Mouse (Mus musculus): Measurements from ENCODE around the gene Galnt10. TPM values are rescaled to one million over a fixed set of nuclear protein-coding genes. Genes with fewer than 3 reads are reported as not detected.
A peak's percentile ranks its signal among the peaks of the same experiment; 100 is the strongest.

The Galnt10 gene
- polyA plus RNA-seq, 1 experiment from 2014 or later, result 12.6 TPM

DNA sequence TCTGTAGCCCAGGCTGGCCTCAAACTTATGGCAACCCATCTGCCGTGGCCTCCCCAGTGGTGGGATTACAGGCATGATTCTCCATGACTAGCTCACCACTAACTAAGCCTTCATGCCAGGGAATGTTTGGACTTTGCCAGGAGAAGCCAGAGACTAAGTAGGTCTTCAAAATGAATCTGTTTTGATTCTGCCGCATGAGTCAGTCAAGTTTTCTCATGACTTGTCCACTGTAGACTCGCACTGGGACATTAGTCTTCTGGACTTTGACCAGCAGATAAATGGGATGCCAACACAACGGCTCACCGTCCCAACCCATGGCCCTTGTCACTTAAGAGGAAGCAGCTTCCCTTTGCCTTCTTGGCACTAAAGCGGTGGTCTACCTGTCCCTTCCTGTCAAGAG lies 49.2 kb downstream of the Galnt10 start:
- Histone ChIP-seq H3K27ac (ENCODE audit: low read depth, low read length) (no peak overlapping the region), H3K4me3 (ENCODE audit: low read depth, low read length) (no peak overlapping the region), H3K4me1 (ENCODE audit: control insufficient read depth, insufficient read depth, low read length) (peaks cover 18% of the 10 kb centered on the region), H3K4me2 (ENCODE audit: low read depth) (no peak overlapping the region), H3K9ac (ENCODE audit: low read length) (no peak overlapping the region), H3K27me3 (ENCODE audit: control insufficient read depth, insufficient read depth, low read length) (0 out of 2 replicates have a peak, but pooled peaks cover 2% of the 10 kb centered on the region), H3K9me3 (ENCODE audit: control insufficient read depth, low read length) (no peaks in the 10 kb centered on the region), H3K36me3 (ENCODE audit: control insufficient read depth, insufficient read depth, low read length) (no peaks in the 10 kb centered on the region)
- ATAC-seq (ENCODE audit: insufficient read depth, low FRiP score, low TSS enrichment), result no peak
- no peak for DNase-seq (ENCODE audit: low spot score)
- WGBS, result 95% methylated on average over 6 of the region's 6 CpGs

GRCm38 (mm10) chr11:57696207-57696676 lies 51.0 kb downstream of the Galnt10 start:
- no peaks in the 10 kb centered on the region for H3K9me3 ChIP-seq (ENCODE audit: control insufficient read depth, low read length)
- H3K4me3 ChIP-seq (ENCODE audit: low read depth, low read length), result no peak overlapping the region
- no peak overlapping the region for H3K4me2 ChIP-seq (ENCODE audit: low read depth)
- ATAC-seq (ENCODE audit: insufficient read depth, low FRiP score, low TSS enrichment), result no peak
- 45% methylated on average over 17 of the region's 17 CpGs for WGBS
- no peak overlapping the region for H3K9ac ChIP-seq (ENCODE audit: low read length)
- 0 out of 2 replicates have a peak, but pooled peaks cover 2% of the 10 kb centered on the region for H3K27me3 ChIP-seq (ENCODE audit: control insufficient read depth, insufficient read depth, low read length)
- H3K27ac ChIP-seq (ENCODE audit: low read depth, low read length), result no peak overlapping the region
- DNase-seq (ENCODE audit: low spot score), result no peak
- peaks cover 14% of the 10 kb centered on the region for H3K4me1 ChIP-seq (ENCODE audit: control insufficient read depth, insufficient read depth, low read length)
- H3K36me3 ChIP-seq (ENCODE audit: control insufficient read depth, insufficient read depth, low read length), result no peaks in the 10 kb centered on the region

GRCm38 (mm10) chr11:57696807-57697251 lies 51.6 kb downstream of the Galnt10 start:
- 0 out of 2 replicates have a peak, but pooled peaks cover 2% of the 10 kb centered on the region for H3K27me3 ChIP-seq (ENCODE audit: control insufficient read depth, insufficient read depth, low read length)
- H3K9ac ChIP-seq (ENCODE audit: low read length), result no peak overlapping the region
- H3K4me1 ChIP-seq (ENCODE audit: control insufficient read depth, insufficient read depth, low read length), result peaks cover 16% of the 10 kb centered on the region
- 32% methylated on average over 5 of the region's 5 CpGs for WGBS
- H3K4me2 ChIP-seq (ENCODE audit: low read depth), result no peak overlapping the region
- peak; percentile 48 for DNase-seq (ENCODE audit: low spot score)
- no peaks in the 10 kb centered on the region for H3K9me3 ChIP-seq (ENCODE audit: control insufficient read depth, low read length)
- ATAC-seq (ENCODE audit: insufficient read depth, low FRiP score, low TSS enrichment), result peak; percentile 74
- no peak overlapping the region for H3K4me3 ChIP-seq (ENCODE audit: low read depth, low read length)
- H3K36me3 ChIP-seq (ENCODE audit: control insufficient read depth, insufficient read depth, low read length), result no peaks in the 10 kb centered on the region
- H3K27ac ChIP-seq (ENCODE audit: low read depth, low read length), result no peak overlapping the region

GRCm38 (mm10) chr11:57700114-57700513 lies 54.9 kb downstream of the Galnt10 start:
- 83% methylated on average over 7 of the region's 7 CpGs for WGBS
- ATAC-seq (ENCODE audit: insufficient read depth, low FRiP score, low TSS enrichment), result no peak
- DNase-seq (ENCODE audit: low spot score), result no peak

DNA sequence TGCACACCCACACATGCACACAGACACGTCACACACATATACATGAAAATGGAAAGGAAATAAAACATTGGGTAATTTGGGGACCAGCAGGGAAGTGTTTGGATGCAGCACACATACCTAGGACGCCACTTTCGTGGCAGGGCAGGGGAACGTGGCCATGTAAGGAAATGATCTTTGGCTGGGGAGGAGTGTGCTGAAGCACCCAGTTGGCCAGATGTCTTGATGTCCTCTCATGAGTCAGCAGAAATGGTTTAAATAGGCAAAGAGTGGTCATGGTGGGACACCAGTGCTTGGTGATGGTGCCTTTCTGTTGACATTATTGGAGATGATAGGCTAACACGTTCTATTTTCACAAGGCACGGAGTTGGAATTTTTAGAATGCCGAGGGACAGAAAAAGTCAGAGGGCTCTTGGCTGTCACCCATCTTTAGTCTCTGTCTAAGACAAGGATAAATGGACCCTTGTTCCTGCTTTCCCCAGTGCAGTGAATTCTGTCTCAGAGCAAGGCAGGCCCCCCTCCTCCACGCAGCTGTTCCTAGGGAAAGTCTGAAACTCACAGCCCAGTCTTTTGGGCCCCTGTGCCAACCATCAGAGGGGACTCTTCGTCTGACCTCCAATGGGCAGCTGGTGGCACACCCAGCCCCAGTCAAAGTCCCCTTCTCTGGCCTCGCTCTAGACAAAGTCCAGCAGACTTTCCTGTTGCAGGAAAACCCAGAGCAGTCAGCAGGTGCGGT lies 56.1 kb downstream of the Galnt10 start:
- WGBS, result 81% methylated on average over 11 of the region's 11 CpGs
- DNase-seq (ENCODE audit: low spot score) (no peak), ATAC-seq (ENCODE audit: insufficient read depth, low FRiP score, low TSS enrichment) (no peak)
- Histone ChIP-seq H3K27me3 (ENCODE audit: control insufficient read depth, insufficient read depth, low read length) (no peaks in the 10 kb centered on the region), H3K4me2 (ENCODE audit: low read depth) (no peak overlapping the region), H3K4me3 (ENCODE audit: low read depth, low read length) (no peak overlapping the region), H3K9me3 (ENCODE audit: control insufficient read depth, low read length) (no peaks in the 10 kb centered on the region), H3K9ac (ENCODE audit: low read length) (no peak overlapping the region), H3K4me1 (ENCODE audit: control insufficient read depth, insufficient read depth, low read length) (peaks cover 16% of the 10 kb centered on the region), H3K36me3 (ENCODE audit: control insufficient read depth, insufficient read depth, low read length) (no peaks in the 10 kb centered on the region), H3K27ac (ENCODE audit: low read depth, low read length) (no peak overlapping the region)

More at GRCm38 (mm10) chr11:57700114-57700513, 54.9 kb downstream of the Galnt10 start:
- no peaks in the 10 kb centered on the region for H3K9me3 ChIP-seq (ENCODE audit: control insufficient read depth, low read length)
- H3K27me3 ChIP-seq (ENCODE audit: control insufficient read depth, insufficient read depth, low read length), result 0 out of 2 replicates have a peak, but pooled peaks cover 2% of the 10 kb centered on the region
- H3K27ac ChIP-seq (ENCODE audit: low read depth, low read length), result no peak overlapping the region
- H3K4me2 ChIP-seq (ENCODE audit: low read depth), result no peak overlapping the region
- no peak overlapping the region for H3K4me3 ChIP-seq (ENCODE audit: low read depth, low read length)
- no peak overlapping the region for H3K9ac ChIP-seq (ENCODE audit: low read length)
- peaks cover 16% of the 10 kb centered on the region for H3K4me1 ChIP-seq (ENCODE audit: control insufficient read depth, insufficient read depth, low read length)
- H3K36me3 ChIP-seq (ENCODE audit: control insufficient read depth, insufficient read depth, low read length), result no peaks in the 10 kb centered on the region

GRCm38 (mm10) chr11:57701956-57702355 lies 56.7 kb downstream of the Galnt10 start:
- H3K27me3 ChIP-seq (ENCODE audit: control insufficient read depth, insufficient read depth, low read length), result no peaks in the 10 kb centered on the region
- H3K4me3 ChIP-seq (ENCODE audit: low read depth, low read length), result no peak overlapping the region
- H3K36me3 ChIP-seq (ENCODE audit: control insufficient read depth, insufficient read depth, low read length), result no peaks in the 10 kb centered on the region
- no peak overlapping the region for H3K9ac ChIP-seq (ENCODE audit: low read length)
- H3K4me2 ChIP-seq (ENCODE audit: low read depth), result no peak overlapping the region
- H3K27ac ChIP-seq (ENCODE audit: low read depth, low read length), result no peak overlapping the region
- no peaks in the 10 kb centered on the region for H3K9me3 ChIP-seq (ENCODE audit: control insufficient read depth, low read length)
- ATAC-seq (ENCODE audit: insufficient read depth, low FRiP score, low TSS enrichment) (no peak), DNase-seq (ENCODE audit: low spot score) (no peak)
- peaks cover 12% of the 10 kb centered on the region for H3K4me1 ChIP-seq (ENCODE audit: control insufficient read depth, insufficient read depth, low read length)
- 63% methylated on average over 5 of the region's 5 CpGs for WGBS

- ATAC-seq (ENCODE audit: insufficient read depth, low FRiP score, low TSS enrichment), result no peak
- no peaks in the 10 kb centered on the region for H3K9me3 ChIP-seq (ENCODE audit: control insufficient read depth, low read length)
- peaks cover under 1% of the 10 kb centered on the region; the same call in 1 of the 2 replicates for H3K4me1 ChIP-seq (ENCODE audit: control insufficient read depth, insufficient read depth, low read length)
- H3K27me3 ChIP-seq (ENCODE audit: control insufficient read depth, insufficient read depth, low read length), result no peaks in the 10 kb centered on the region
- no peak overlapping the region for H3K4me2 ChIP-seq (ENCODE audit: low read depth)
- WGBS, result 89% methylated on average over 1 of the region's 1 CpGs
- H3K4me3 ChIP-seq (ENCODE audit: low read depth, low read length), result no peak overlapping the region
- no peak for DNase-seq (ENCODE audit: low spot score)
- no peak overlapping the region for H3K9ac ChIP-seq (ENCODE audit: low read length)
- H3K36me3 ChIP-seq (ENCODE audit: control insufficient read depth, insufficient read depth, low read length), result no peaks in the 10 kb centered on the region
- no peak overlapping the region for H3K27ac ChIP-seq (ENCODE audit: low read depth, low read length)
Observed at GRCm38 (mm10) chr11:57706620-57707019, 61.4 kb downstream of the Galnt10 start.

GRCm38 (mm10) chr11:57707114-57707798 lies 62.0 kb downstream of the Galnt10 start:
- H3K9me3 ChIP-seq (ENCODE audit: control insufficient read depth, low read length), result no peaks in the 10 kb centered on the region
- H3K27ac ChIP-seq (ENCODE audit: low read depth, low read length), result no peak overlapping the region
- no peak overlapping the region for H3K9ac ChIP-seq (ENCODE audit: low read length)
- no peaks in the 10 kb centered on the region for H3K36me3 ChIP-seq (ENCODE audit: control insufficient read depth, insufficient read depth, low read length)
- no peak for DNase-seq (ENCODE audit: low spot score)
- H3K4me1 ChIP-seq (ENCODE audit: control insufficient read depth, insufficient read depth, low read length), result no peaks in the 10 kb centered on the region
- WGBS, result 88% methylated on average over 5 of the region's 5 CpGs
- no peak overlapping the region for H3K4me2 ChIP-seq (ENCODE audit: low read depth)
- no peaks in the 10 kb centered on the region for H3K27me3 ChIP-seq (ENCODE audit: control insufficient read depth, insufficient read depth, low read length)
- no peak overlapping the region for H3K4me3 ChIP-seq (ENCODE audit: low read depth, low read length)
- ATAC-seq (ENCODE audit: insufficient read depth, low FRiP score, low TSS enrichment), result no peak
